In genomic region chr16:49909536-49909935, GRCm38 (mm10) we compare ENCODE assay signal across 21 mouse cellular contexts.
DNase-seq lines count a peak whose midpoint lies in the region; ATAC-seq and TF ChIP-seq lines count a peak whose summit lies in the region.
"Had no signal": no experiment of that assay in that cellular context is flagged by ENCODE, and none has a peak within 500 bp of the region (broad histone marks: within the 10 kb centered on the region; RNA-seq: fewer than 3 reads in every experiment).

No protein-coding gene starts in this region.

- no peak for TF ChIP-seq CTCF in gastrocnemius, adult 2 months (IDR thresholded peaks at IDR 0.05)

- WGBS in heart, embryonic 16.5 days, result 38% methylated on average over 8 of the region's 8 CpGs
- WGBS in intestine, embryonic 16.5 days, result 71% methylated on average over 8 of the region's 8 CpGs
- 70% methylated on average over 8 of the region's 8 CpGs for WGBS in forebrain, embryonic 13.5 days

- H3K9me3 ChIP-seq in heart, embryonic 16.5 days (replicated peaks; ENCODE audit: control insufficient read depth, low read length), result no peaks in the 10 kb centered on the region
- no peaks in the 10 kb centered on the region for H3K9me3 ChIP-seq in intestine, embryonic 16.5 days (ENCODE audit: control insufficient read depth, low read length)
- no peaks in the 10 kb centered on the region for H3K9me3 ChIP-seq in forebrain, embryonic 13.5 days (replicated peaks)
- H3K9me3 ChIP-seq: embryonic facial prominence, embryonic 12.5 days; hindbrain, embryonic 13.5 days; kidney, embryonic 15.5 days; lung, embryonic 15.5 days; neural tube, embryonic 13.5 days had no signal

- ATAC-seq in heart, embryonic 16.5 days (replicated peaks; ENCODE audit: extremely low read depth, insufficient read depth, low FRiP score), result peak; percentile 37; the same call in 1 of the 2 replicates
- ATAC-seq in intestine, embryonic 16.5 days, result no peak
- ATAC-seq in forebrain, embryonic 13.5 days, result no peak

- H3K36me3 ChIP-seq in heart, embryonic 16.5 days (ENCODE audit: control insufficient read depth, insufficient read depth), result no peaks in the 10 kb centered on the region
- peaks cover 3% of the 10 kb centered on the region; the same call in 1 of the 2 replicates for H3K36me3 ChIP-seq in intestine, embryonic 16.5 days (ENCODE audit: control insufficient read depth, insufficient read depth, low read length)
- peaks cover 6% of the 10 kb centered on the region for H3K36me3 ChIP-seq in forebrain, embryonic 13.5 days (ENCODE audit: poor library complexity, severe bottlenecking)
- H3K36me3 ChIP-seq: embryonic facial prominence, embryonic 12.5 days; hindbrain, embryonic 13.5 days had no signal

- H3K27ac ChIP-seq in gastrocnemius, adult 2 months, result peak overlapping the region; percentile 71
- peak overlapping the region; percentile 71 for H3K27ac ChIP-seq in heart, embryonic 16.5 days (ENCODE audit: low read length)
- H3K27ac ChIP-seq in intestine, embryonic 16.5 days (ENCODE audit: low read length), result no peak overlapping the region
- H3K27ac ChIP-seq in forebrain, embryonic 13.5 days, result no peak overlapping the region
- H3K27ac ChIP-seq: embryonic facial prominence, embryonic 12.5 days; hindbrain, embryonic 13.5 days; kidney, embryonic 15.5 days; lung, embryonic 15.5 days; macrophage; neural tube, embryonic 13.5 days had no signal

- H3K4me3 ChIP-seq in gastrocnemius, adult 2 months, result no peak overlapping the region; the same call in 1 of the 2 replicates
- no peak overlapping the region for H3K4me3 ChIP-seq in heart, embryonic 16.5 days (ENCODE audit: low read length)
- H3K4me3 ChIP-seq in intestine, embryonic 16.5 days (ENCODE audit: low read length), result no peak overlapping the region
- no peak overlapping the region for H3K4me3 ChIP-seq in forebrain, embryonic 13.5 days
- H3K4me3 ChIP-seq: embryonic facial prominence, embryonic 12.5 days; hindbrain, embryonic 13.5 days; kidney, embryonic 15.5 days; lung, embryonic 15.5 days; neural tube, embryonic 13.5 days had no signal

- no peak overlapping the region for H3K9ac ChIP-seq in heart, embryonic 16.5 days (ENCODE audit: low read length)
- H3K9ac ChIP-seq in intestine, embryonic 16.5 days (ENCODE audit: low read depth, low read length), result no peak overlapping the region
- no peak overlapping the region for H3K9ac ChIP-seq in forebrain, embryonic 13.5 days
- H3K9ac ChIP-seq: embryonic facial prominence, embryonic 12.5 days; hindbrain, embryonic 13.5 days; kidney, embryonic 15.5 days; lung, embryonic 15.5 days; neural tube, embryonic 13.5 days had no signal

- H3K4me2 ChIP-seq in heart, embryonic 16.5 days (ENCODE audit: low read depth, low read length), result peak overlapping the region; percentile 31; the same call in 1 of the 2 replicates
- H3K4me2 ChIP-seq in intestine, embryonic 16.5 days (ENCODE audit: low read depth, low read length), result no peak overlapping the region
- no peak overlapping the region for H3K4me2 ChIP-seq in forebrain, embryonic 13.5 days
- H3K4me2 ChIP-seq: embryonic facial prominence, embryonic 12.5 days; hindbrain, embryonic 13.5 days; kidney, embryonic 15.5 days; liver, embryonic 11.5 days; lung, embryonic 15.5 days; midbrain, embryonic 11.5 days; neural tube, embryonic 13.5 days had no signal

- DNase-seq in gastrocnemius, adult 2 months, result no peak
- DNase-seq in gastrocnemius, postnatal 4 days (ENCODE audit: low spot score in 2 of 2), result no peak
- DNase-seq in right cerebral cortex, postnatal 10 days (ENCODE audit: low spot score in 2 of 2), result peak; percentile 36 to 64
- no peak for DNase-seq in right cerebral cortex, postnatal 25 days
- DNase-seq in cerebellum, postnatal 25 days, result no peak
- DNase-seq: adrenal gland, adult 2 months; cerebellum, adult 2 months; gastrocnemius, postnatal 25 days; right cerebral cortex, postnatal 4 days; thymus, postnatal 4 days had no signal

- intact Hi-C loops in gastrocnemius, adult 2 months (cut with DNase I), result no loop called here

- peaks cover 28% of the 10 kb centered on the region for H3K4me1 ChIP-seq in heart, embryonic 16.5 days (ENCODE audit: control insufficient read depth, insufficient read depth, low read length)
- peaks cover 13% of the 10 kb centered on the region for H3K4me1 ChIP-seq in intestine, embryonic 16.5 days (ENCODE audit: control insufficient read depth, insufficient read depth, low read length)
- 0 out of 2 replicates have a peak, but pooled peaks cover 4% of the 10 kb centered on the region for H3K4me1 ChIP-seq in forebrain, embryonic 13.5 days

- no peaks in the 10 kb centered on the region for H3K27me3 ChIP-seq in heart, embryonic 16.5 days (ENCODE audit: control insufficient read depth, insufficient read depth, low read length)
- no peaks in the 10 kb centered on the region for H3K27me3 ChIP-seq in intestine, embryonic 16.5 days (replicated peaks; ENCODE audit: control insufficient read depth, insufficient read depth, low read length)
- no peaks in the 10 kb centered on the region for H3K27me3 ChIP-seq in forebrain, embryonic 13.5 days
- H3K27me3 ChIP-seq: embryonic facial prominence, embryonic 12.5 days; hindbrain, embryonic 13.5 days; kidney, embryonic 15.5 days; lung, embryonic 15.5 days; neural tube, embryonic 13.5 days had no signal

Comparison
In these comparisons a context has a peak if more than half of its experiments do, and no peak if none do; other contexts are left out.
1. DNase-seq: peak in right cerebral cortex, postnatal 10 days (2 of 2); none in gastrocnemius, adult 2 months (single experiment), gastrocnemius, postnatal 4 days (0 of 2), right cerebral cortex, postnatal 25 days (single experiment) and cerebellum, postnatal 25 days (0 of 2).
2. H3K27ac ChIP-seq: peak in gastrocnemius, adult 2 months (single experiment) and heart, embryonic 16.5 days (single experiment); none in intestine, embryonic 16.5 days (single experiment) and forebrain, embryonic 13.5 days (single experiment).